Mouse (Mus musculus) lung, embryonic 16.5 days (tissue): ENCODE measurements at regions not wholly inside any gene's neighbourhood (a gene's known extent, or its start where the extent isn't known, plus 50 kb on each side); places are given as distances from the start of the nearest gene placed in this dataset.

ENCODE experiments used
- ATAC-seq: fragments of 200-750 bp; cut with Nextera tagmentation; 2 replicates; pipeline ENCODE4 v1.8.0; 2017; ENCODE audit warnings: low read depth, mild to moderate bottlenecking, moderate library complexity
- H3K27ac ChIP-seq: fragments of 300-500 bp; sonication (generic); 2 replicates; pipeline ENCODE4 v1.5.1; 2014; ENCODE audit warnings: mild to moderate bottlenecking, control low read depth, low read length
- H3K27me3 ChIP-seq: fragments of 300-500 bp; sonication (generic); 2 replicates; pipeline ENCODE4 v1.6.1; 2014; ENCODE audit warnings: low read depth, low read length, mixed read lengths; ENCODE audit not compliant: control insufficient read depth, insufficient read depth
- H3K36me3 ChIP-seq: fragments of 300-500 bp; sonication (generic); 2 replicates; pipeline ENCODE4 v1.6.1; 2014; ENCODE audit warnings: low read length; ENCODE audit not compliant: control insufficient read depth, insufficient read depth
- H3K4me1 ChIP-seq: fragments of 300-500 bp; sonication (generic); replicated peaks from 2 replicates; pipeline ENCODE4 v1.6.1; 2014; ENCODE audit warnings: low read length, mixed read lengths; ENCODE audit not compliant: control insufficient read depth, insufficient read depth
- H3K4me2 ChIP-seq: fragments of 300-500 bp; sonication (generic); 2 replicates; pipeline ENCODE4 v1.6.1; 2014; ENCODE audit warnings: low read depth, low read length, control low read depth
- H3K4me3 ChIP-seq: fragments of 300-500 bp; sonication (generic); 2 replicates; pipeline ENCODE4 v1.5.1; 2014; ENCODE audit warnings: mild to moderate bottlenecking, low read length, control low read depth
- H3K9ac ChIP-seq: fragments of 300-500 bp; sonication (generic); 2 replicates; pipeline ENCODE4 v1.6.1; 2014; ENCODE audit warnings: low read length, control low read depth
- H3K9me3 ChIP-seq: fragments of 300-500 bp; sonication (generic); 2 replicates; pipeline ENCODE4 v1.6.1; 2016; ENCODE audit warnings: low read length; ENCODE audit not compliant: control insufficient read depth
- WGBS: fragments of 180-500 bp; shearing (Covaris S2); extraction: QIAGEN DNeasy Blood & Tissue Kit; methylation state at CpG from one replicate; pipeline ENCODE4 v1.1.7; 2014; 5-methylcytosine and 5-hydroxymethylcytosine counted together

- 13% methylated on average over 10 of the region's 10 CpGs for WGBS
- H3K9ac ChIP-seq: no peak overlapping the region
- no peaks in the 10 kb centered on the region for H3K36me3 ChIP-seq
- no peak overlapping the region for H3K27ac ChIP-seq
- H3K4me3 ChIP-seq: peak overlapping the region; percentile 39
- no peaks in the 10 kb centered on the region for H3K4me1 ChIP-seq
- H3K4me2 ChIP-seq: peak overlapping the region; percentile 51
- H3K9me3 ChIP-seq: no peaks in the 10 kb centered on the region
- peak; percentile 55; the same call in 1 of the 2 replicates for ATAC-seq
- no peaks in the 10 kb centered on the region for H3K27me3 ChIP-seq
Observed at GRCm38 (mm10) chr17:84877864-84878224, 78.7 kb upstream of the Ppm1b start.

- Histone ChIP-seq H3K4me1 (no peaks in the 10 kb centered on the region), H3K4me2 (peak overlapping the region; percentile 51), H3K27ac (no peak overlapping the region), H3K9me3 (no peaks in the 10 kb centered on the region), H3K36me3 (no peaks in the 10 kb centered on the region), H3K4me3 (no peak overlapping the region), H3K9ac (no peak overlapping the region), H3K27me3 (no peaks in the 10 kb centered on the region)
- 85% methylated on average over 5 of the region's 5 CpGs for WGBS
- no peak for ATAC-seq
Observed at GRCm38 (mm10) chr17:84878316-84878715, 78.2 kb upstream of the Ppm1b start.

- no peak for ATAC-seq
- Histone ChIP-seq H3K4me1 (no peaks in the 10 kb centered on the region), H3K4me2 (no peak overlapping the region), H3K36me3 (no peaks in the 10 kb centered on the region), H3K9ac (no peak overlapping the region), H3K27ac (no peak overlapping the region), H3K27me3 (no peaks in the 10 kb centered on the region), H3K4me3 (no peak overlapping the region), H3K9me3 (no peaks in the 10 kb centered on the region)
- 83% methylated on average over 10 of the region's 10 CpGs for WGBS
Observed at GRCm38 (mm10) chr17:84879146-84879545, 77.4 kb upstream of the Ppm1b start.

- Histone ChIP-seq H3K27ac (no peak overlapping the region), H3K9ac (no peak overlapping the region), H3K36me3 (no peaks in the 10 kb centered on the region), H3K4me1 (no peaks in the 10 kb centered on the region), H3K9me3 (no peaks in the 10 kb centered on the region), H3K4me2 (no peak overlapping the region), H3K27me3 (no peaks in the 10 kb centered on the region), H3K4me3 (no peak overlapping the region)
- 68% methylated on average over 2 of the region's 2 CpGs for WGBS
- no peak for ATAC-seq
Observed at GRCm38 (mm10) chr17:84880946-84881345, 75.6 kb upstream of the Ppm1b start.

- Histone ChIP-seq H3K9me3 (no peaks in the 10 kb centered on the region), H3K4me1 (no peaks in the 10 kb centered on the region), H3K4me3 (no peak overlapping the region), H3K9ac (no peak overlapping the region), H3K27ac (no peak overlapping the region), H3K27me3 (no peaks in the 10 kb centered on the region), H3K4me2 (no peak overlapping the region), H3K36me3 (no peaks in the 10 kb centered on the region)
- 63% methylated on average over 5 of the region's 5 CpGs for WGBS
- no peak for ATAC-seq
Observed at GRCm38 (mm10) chr17:84888525-84888924, 68.0 kb upstream of the Ppm1b start.

- Histone ChIP-seq H3K9me3 (no peaks in the 10 kb centered on the region), H3K36me3 (no peaks in the 10 kb centered on the region), H3K4me3 (no peak overlapping the region), H3K27me3 (no peaks in the 10 kb centered on the region), H3K4me2 (no peak overlapping the region), H3K27ac (no peak overlapping the region), H3K4me1 (no peaks in the 10 kb centered on the region), H3K9ac (no peak overlapping the region)
- WGBS: 69% methylated on average over 12 of the region's 12 CpGs
- ATAC-seq: no peak
Observed at GRCm38 (mm10) chr17:84890871-84891599, 65.5 kb upstream of the Ppm1b start.

- no peak overlapping the region for H3K4me2 ChIP-seq
- no peak for ATAC-seq
- H3K9me3 ChIP-seq: no peaks in the 10 kb centered on the region
- 61% methylated on average over 16 of the region's 16 CpGs for WGBS
- no peaks in the 10 kb centered on the region for H3K27me3 ChIP-seq
- no peaks in the 10 kb centered on the region for H3K4me1 ChIP-seq
- no peaks in the 10 kb centered on the region for H3K36me3 ChIP-seq
- H3K27ac ChIP-seq: no peak overlapping the region
- no peak overlapping the region for H3K4me3 ChIP-seq
- H3K9ac ChIP-seq: no peak overlapping the region
Observed at GRCm38 (mm10) chr17:84893273-84894033, 63.1 kb upstream of the Ppm1b start.

GRCm38 (mm10) chr17:84895526-84895925, 61.0 kb upstream of the Ppm1b start:
- no peak overlapping the region for H3K27ac ChIP-seq
- ATAC-seq: no peak
- H3K4me2 ChIP-seq: no peak overlapping the region
- WGBS: 65% methylated on average over 3 of the region's 3 CpGs
- no peaks in the 10 kb centered on the region for H3K36me3 ChIP-seq
- no peak overlapping the region for H3K4me3 ChIP-seq
- no peak overlapping the region for H3K9ac ChIP-seq
- H3K9me3 ChIP-seq: no peaks in the 10 kb centered on the region
- H3K4me1 ChIP-seq: no peaks in the 10 kb centered on the region
- no peaks in the 10 kb centered on the region for H3K27me3 ChIP-seq

- Histone ChIP-seq H3K9me3 (no peaks in the 10 kb centered on the region), H3K27me3 (no peaks in the 10 kb centered on the region), H3K4me2 (no peak overlapping the region), H3K9ac (no peak overlapping the region), H3K4me3 (no peak overlapping the region), H3K4me1 (no peaks in the 10 kb centered on the region), H3K27ac (no peak overlapping the region), H3K36me3 (no peaks in the 10 kb centered on the region)
- WGBS: 78% methylated on average over 5 of the region's 5 CpGs
- ATAC-seq: no peak
Observed at GRCm38 (mm10) chr17:84896572-84896971, 60.0 kb upstream of the Ppm1b start.
